Comparison of ENCODE assay signal across 17 mouse cellular contexts in the genomic region with DNA sequence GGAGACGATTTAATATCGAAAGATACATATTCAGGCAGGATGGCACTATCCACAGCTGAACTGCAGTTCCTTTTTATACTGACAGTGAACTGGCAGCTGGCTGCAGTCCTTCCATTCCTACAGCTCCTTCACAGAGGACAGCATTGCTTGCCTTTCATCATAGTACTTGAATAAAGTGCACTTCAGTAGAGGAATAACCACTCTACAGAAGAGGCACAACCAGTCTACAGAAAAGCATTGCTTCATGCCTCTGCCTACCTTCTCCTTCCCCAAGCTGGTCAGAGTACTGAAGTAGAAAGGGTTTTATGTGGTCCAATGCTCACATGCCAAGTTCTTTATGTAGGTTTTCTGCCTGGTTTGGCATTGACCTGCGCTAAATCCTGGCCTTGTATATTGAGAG.
"Had no signal": no experiment of that assay in that cellular context is flagged by ENCODE, and none has a peak within 500 bp of the region (broad histone marks: within the 10 kb centered on the region; RNA-seq: fewer than 3 reads in every experiment).

No protein-coding gene starts in this region.

- H3K4me3 ChIP-seq: liver, embryonic 12.5 days; midbrain, embryonic 10.5 days; midbrain, embryonic 12.5 days; myocyte; neural tube, embryonic 13.5 days; neural tube, embryonic 15.5 days; stomach, embryonic 15.5 days had no signal

- DNase-seq: midbrain, embryonic 14.5 days; retina, postnatal 1 day; right cerebral cortex, adult 18-20 months; right cerebral cortex, postnatal 25 days; thymus, adult 2 months; thymus, postnatal 25 days; thymus, postnatal 4 days had no signal

- H3K36me3 ChIP-seq: liver, embryonic 12.5 days; midbrain, embryonic 10.5 days; midbrain, embryonic 12.5 days; neural tube, embryonic 13.5 days; neural tube, embryonic 15.5 days; stomach, embryonic 15.5 days had no signal

- H3K4me1 ChIP-seq: liver, embryonic 12.5 days; midbrain, embryonic 10.5 days; midbrain, embryonic 12.5 days; neural tube, embryonic 13.5 days; neural tube, embryonic 15.5 days; stomach, embryonic 15.5 days had no signal

- H3K9me3 ChIP-seq: liver, embryonic 12.5 days; midbrain, embryonic 10.5 days; midbrain, embryonic 12.5 days; neural tube, embryonic 13.5 days; neural tube, embryonic 15.5 days; stomach, embryonic 15.5 days had no signal

- H3K27ac ChIP-seq: liver, embryonic 12.5 days; liver, embryonic 14.5 days; midbrain, embryonic 10.5 days; midbrain, embryonic 12.5 days; neural tube, embryonic 13.5 days; neural tube, embryonic 15.5 days; stomach, embryonic 15.5 days; stomach, postnatal 0 days had no signal

- H3K27me3 ChIP-seq: liver, embryonic 12.5 days; midbrain, embryonic 12.5 days; neural tube, embryonic 13.5 days; neural tube, embryonic 15.5 days; stomach, embryonic 15.5 days had no signal

- ATAC-seq: liver, embryonic 12.5 days; midbrain, embryonic 16.5 days had no signal

- H3K4me2 ChIP-seq: liver, embryonic 12.5 days; midbrain, embryonic 12.5 days; neural tube, embryonic 13.5 days; neural tube, embryonic 15.5 days; stomach, embryonic 15.5 days had no signal

- H3K9ac ChIP-seq: liver, embryonic 12.5 days; liver, embryonic 14.5 days; midbrain, embryonic 12.5 days; neural tube, embryonic 13.5 days; neural tube, embryonic 15.5 days; stomach, embryonic 15.5 days had no signal
